Mouse (Mus musculus): ENCODE results near the gene Bex6. TPM values are rescaled to one million over a fixed set of nuclear protein-coding genes. Genes with fewer than 3 reads are reported as not detected.

Gene Bex6
- not detected for total RNA-seq (2021)
- long read RNA-seq, experiment 1: 0 reads
- long read RNA-seq, experiment 2: 0 reads

DNA sequence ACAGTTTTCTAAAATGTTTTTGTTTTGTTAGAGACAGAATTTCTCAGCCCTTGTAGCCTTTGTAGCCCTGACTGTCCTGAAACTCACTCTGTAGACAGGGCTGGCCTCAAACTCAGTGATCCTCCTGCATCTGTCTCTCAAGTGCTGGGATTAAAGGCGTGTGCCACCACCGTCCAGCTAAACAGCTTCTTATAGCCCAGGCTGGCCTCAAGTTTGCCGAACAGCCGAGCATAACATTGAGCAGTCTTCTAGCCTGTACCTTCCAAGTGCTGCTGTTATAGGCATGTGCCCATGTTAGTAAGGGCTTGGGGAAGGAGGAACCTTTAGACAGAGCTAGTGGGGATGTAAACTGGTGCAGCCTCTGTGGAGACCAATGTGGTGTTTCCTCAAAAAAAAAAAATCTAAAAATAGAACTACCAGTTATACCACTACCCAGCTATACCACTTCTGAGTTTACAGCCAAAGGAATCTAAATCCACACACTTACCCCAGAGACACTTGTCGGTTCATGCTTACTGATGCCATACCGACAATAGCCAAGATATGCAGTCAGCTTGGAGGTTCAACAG is at the start of gene Bex6:
Gene Bex6, plus strand, starts transcription at position 491 of the 569 bp plus-strand sequence.
- no peak for DNase-seq (ENCODE audit: low spot score in 2 of 2)

DNA sequence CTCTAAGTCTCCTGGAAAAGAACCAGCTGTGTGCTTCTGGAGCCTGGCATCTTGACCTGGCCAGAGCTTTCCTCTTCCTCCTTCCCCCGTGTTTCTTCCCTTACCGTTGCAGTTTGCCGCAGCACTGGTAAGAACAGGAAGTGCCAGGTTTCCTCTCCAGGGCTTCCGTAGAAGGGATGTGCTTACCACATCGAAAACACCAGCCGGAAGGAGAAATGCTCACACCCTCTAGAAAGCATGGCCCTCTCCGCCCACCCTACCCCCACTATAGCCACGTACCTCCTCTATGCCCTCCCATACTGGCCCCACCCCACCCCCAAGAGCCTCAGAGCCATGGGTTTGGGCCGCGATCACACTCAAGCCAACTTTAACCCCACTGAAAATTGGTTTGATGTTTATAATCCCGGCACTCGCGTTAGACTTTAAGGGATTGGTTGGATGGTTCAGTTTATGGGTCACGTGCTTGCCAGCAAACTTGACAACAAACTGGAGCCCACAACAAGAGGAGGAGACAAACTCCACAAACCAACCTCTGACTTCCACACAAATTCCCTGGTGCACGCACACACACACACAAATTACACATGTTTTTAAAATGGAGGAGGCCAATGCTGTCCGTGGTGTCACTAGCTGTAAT is 49.3 kb upstream of the Bex6 start:
- DNase-seq (ENCODE audit: low spot score in 2 of 2): no peak

DNA sequence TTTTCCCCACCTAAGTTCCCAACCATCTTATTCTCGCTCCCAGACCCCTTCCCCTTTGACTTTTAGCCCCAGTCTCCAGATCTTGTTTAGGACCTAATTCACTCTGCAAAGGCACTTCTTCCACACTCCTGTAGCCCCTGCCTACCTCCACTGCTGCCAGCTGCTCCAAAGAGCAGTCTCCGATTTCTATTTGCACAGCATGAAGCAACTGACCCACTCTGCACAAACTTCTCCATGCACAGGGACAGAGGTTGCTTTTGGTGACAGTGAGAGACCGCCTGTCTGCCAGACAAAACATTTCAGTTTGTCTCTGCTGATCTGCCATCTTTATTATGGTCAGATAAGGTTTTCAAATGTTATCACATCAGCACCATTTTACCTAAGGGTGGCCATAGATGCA is 46.5 kb upstream of the Bex6 start:
- DNase-seq (ENCODE audit: low spot score in 2 of 2): no peak

DNA sequence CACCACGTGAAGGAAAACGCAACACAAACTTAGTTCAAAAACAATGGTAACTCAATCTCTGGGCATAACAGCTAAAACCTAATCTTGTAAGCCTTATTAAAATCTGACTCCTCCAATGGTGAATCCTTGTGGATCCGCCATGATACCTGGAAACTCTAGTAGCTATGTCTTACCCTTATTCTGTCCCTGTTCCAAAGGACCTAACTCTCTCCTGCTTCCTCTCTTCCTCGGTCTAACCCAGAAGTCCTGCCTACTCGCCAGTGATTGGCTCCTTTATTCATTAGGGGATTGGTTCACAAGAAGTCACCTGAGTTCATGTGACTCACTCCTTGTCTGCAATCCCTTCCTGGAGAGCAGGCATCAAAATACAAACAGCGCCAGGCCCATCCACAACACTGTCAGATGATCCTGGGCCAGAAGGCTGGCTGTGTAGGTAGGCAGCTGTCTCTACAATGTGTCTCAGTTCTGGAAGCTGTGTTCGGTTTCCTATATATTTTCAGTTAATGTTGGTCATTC is 43.7 kb upstream of the Bex6 start:
- DNase-seq (ENCODE audit: low spot score in 2 of 2): no peak

GRCm38 (mm10) chr16:32138954-32139353 is 40.7 kb upstream of the Bex6 start:
- DNase-seq (ENCODE audit: low spot score in 2 of 2): no peak

GRCm38 (mm10) chr16:32143766-32144165 is 35.9 kb upstream of the Bex6 start:
- no peak for DNase-seq (ENCODE audit: low spot score in 2 of 2)

DNA sequence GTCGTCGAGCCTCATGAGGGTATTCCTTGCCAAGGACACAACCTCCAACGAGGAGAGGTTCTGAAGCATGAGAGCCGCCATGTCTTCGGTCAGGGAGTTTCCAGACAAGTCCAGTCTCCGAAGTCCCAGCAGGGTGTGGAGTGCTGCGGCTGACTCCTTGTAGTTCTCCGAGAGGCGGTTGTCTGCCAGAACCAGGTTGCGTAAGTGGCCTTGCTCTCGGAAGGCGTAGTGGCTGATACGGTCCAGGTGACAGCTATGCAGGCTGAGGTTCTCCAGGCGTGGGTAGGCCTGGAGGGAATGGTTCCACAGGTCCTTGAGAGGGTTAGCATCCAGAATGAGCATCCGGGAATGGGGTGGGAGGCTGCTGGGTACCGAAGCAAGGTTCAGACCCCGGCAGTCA is 35.0 kb upstream of the Bex6 start:
- DNase-seq (ENCODE audit: low spot score in 2 of 2): no peak

GRCm38 (mm10) chr16:32147589-32148207 is 31.9 kb upstream of the Bex6 start:
- DNase-seq (ENCODE audit: low spot score in 2 of 2): no peak

GRCm38 (mm10) chr16:32153976-32154375 is 25.6 kb upstream of the Bex6 start:
- DNase-seq (ENCODE audit: low spot score in 2 of 2): no peak

- no peak for DNase-seq (ENCODE audit: low spot score in 2 of 2)
Measured at GRCm38 (mm10) chr16:32154437-32154836, 25.2 kb upstream of the Bex6 start.

- DNase-seq (ENCODE audit: low spot score in 2 of 2): no peak
Measured at GRCm38 (mm10) chr16:32156719-32157118, 22.9 kb upstream of the Bex6 start.

GRCm38 (mm10) chr16:32157369-32157768 is 22.3 kb upstream of the Bex6 start:
- DNase-seq (ENCODE audit: low spot score in 2 of 2): no peak

DNA sequence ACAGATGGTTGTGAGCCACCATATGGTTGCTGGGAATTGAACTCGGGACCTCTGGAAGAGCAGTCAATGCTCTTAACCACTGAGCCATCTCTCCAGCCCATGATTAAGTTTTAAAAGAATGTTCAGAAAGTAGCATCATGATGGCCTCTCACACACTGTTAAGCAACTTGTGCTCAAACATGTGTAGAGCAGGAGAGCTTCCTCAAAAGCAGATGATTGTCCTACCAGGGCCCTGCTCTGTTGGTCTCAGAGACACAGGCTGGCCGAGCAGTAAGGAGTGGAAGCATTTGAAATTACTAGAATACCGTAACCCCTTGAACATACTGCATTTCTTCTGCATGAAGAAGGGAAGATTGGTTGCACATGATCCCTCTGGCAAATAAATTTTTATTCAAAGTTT is 20.7 kb upstream of the Bex6 start:
- DNase-seq (ENCODE audit: low spot score in 2 of 2): no peak

GRCm38 (mm10) chr16:32160742-32161323 is 18.8 kb upstream of the Bex6 start:
- DNase-seq (ENCODE audit: low spot score in 2 of 2): no peak

GRCm38 (mm10) chr16:32163392-32163791 is 16.2 kb upstream of the Bex6 start:
- no peak for DNase-seq (ENCODE audit: low spot score in 2 of 2)

GRCm38 (mm10) chr16:32163891-32164290 is 15.7 kb upstream of the Bex6 start:
- no peak for DNase-seq (ENCODE audit: low spot score in 2 of 2)

- DNase-seq (ENCODE audit: low spot score in 2 of 2): no peak
Measured at GRCm38 (mm10) chr16:32164396-32165027, 15.1 kb upstream of the Bex6 start.

DNA sequence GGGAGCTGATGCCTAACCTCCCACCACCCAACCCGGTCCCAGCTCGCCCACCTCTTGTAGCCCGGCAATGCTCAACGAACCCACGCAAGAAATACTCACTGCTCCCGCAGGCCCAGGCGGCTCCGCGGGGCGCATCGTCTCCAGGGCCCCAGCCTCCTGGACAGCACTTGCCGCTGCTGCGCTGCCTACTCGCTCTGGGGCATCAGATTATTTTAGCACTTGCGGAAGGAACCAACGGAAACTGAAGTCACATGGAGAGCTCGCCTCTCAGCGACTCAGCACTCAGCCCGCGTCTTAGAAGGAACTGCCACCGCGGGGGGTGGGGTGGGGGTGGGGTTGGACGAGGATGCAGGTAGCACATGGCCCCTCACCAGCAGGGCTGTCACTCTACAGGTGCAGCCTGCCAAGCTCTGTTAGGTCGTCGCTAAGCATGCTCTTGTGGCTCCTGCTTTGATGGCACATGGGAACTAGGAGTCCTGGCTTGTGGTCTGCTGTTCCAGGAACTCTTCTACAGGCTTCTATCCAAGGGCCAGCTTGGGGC is 14.3 kb upstream of the Bex6 start, which contains the start of gene Nrros:
Gene Nrros, minus strand, starts transcription at position 314 of the 541 bp plus-strand sequence.
- DNase-seq (ENCODE audit: low spot score in 2 of 2): peak in 1 of 2 experiments; percentile 19

GRCm38 (mm10) chr16:32167819-32168545 is 11.6 kb upstream of the Bex6 start:
- no peak for DNase-seq (ENCODE audit: low spot score in 2 of 2)

GRCm38 (mm10) chr16:32171031-32171731 is 8.4 kb upstream of the Bex6 start:
- DNase-seq (ENCODE audit: low spot score in 2 of 2): no peak

All from gastrocnemius, postnatal 4 days (tissue).